Mouse (Mus musculus) frontal cortex, adult (tissue): ENCODE measurements around the gene Insrr.
"Not testable (repeated sequence)": the region's sequence is repeated elsewhere in the genome, so short reads cannot be mapped to it uniquely, and the experiment has no call there.

Source experiments
- ATAC-seq: cut with Nextera tagmentation; 2 replicates; pipeline ENCODE4 v1.9.2; 2017; ENCODE audit warnings: mild to moderate bottlenecking, moderate library complexity, mixed read lengths; ENCODE audit not compliant: low TSS enrichment

The Insrr gene

DNA sequence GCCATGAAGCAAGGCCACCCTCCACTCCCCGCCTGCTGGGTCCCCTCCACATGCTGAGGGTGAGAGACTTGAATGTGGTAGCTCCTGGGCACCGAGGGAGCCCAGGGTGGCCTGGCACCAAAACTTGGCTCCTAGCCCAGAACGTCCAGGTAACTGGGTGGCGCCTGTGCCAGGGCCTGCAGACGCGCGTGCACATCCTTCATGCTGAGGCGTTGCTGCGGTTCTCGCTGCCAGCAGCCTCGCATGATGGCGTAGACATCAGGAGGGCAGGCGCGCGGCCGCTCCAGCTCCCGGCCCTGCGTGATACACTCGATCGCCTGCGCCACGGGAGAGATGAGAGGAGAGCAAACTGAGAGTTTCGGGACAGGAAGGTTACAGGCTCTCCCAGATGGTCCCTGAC, 18.5 kb upstream of the Insrr start:
- peak; percentile 57 for ATAC-seq

DNA sequence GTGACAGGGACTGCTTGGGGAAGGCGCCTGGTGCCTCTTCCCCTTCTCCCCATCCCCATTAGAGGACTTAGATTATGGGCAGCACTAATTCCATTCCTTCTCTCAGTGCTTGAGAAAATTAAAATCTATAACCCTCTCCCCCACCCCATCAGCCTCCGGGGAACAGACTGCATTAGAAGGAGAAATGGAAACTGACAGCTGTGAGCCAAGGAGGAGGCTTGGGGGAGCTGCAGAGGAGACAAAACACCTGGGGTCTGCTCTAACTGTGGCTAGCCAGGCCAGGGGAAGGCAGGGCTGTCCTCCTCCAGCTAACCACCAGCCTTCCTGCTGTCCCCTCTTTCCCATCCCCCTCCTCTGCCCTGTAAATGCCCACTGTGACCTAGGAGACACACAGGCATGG, 17.7 kb upstream of the Insrr start:
- no peak for ATAC-seq

DNA sequence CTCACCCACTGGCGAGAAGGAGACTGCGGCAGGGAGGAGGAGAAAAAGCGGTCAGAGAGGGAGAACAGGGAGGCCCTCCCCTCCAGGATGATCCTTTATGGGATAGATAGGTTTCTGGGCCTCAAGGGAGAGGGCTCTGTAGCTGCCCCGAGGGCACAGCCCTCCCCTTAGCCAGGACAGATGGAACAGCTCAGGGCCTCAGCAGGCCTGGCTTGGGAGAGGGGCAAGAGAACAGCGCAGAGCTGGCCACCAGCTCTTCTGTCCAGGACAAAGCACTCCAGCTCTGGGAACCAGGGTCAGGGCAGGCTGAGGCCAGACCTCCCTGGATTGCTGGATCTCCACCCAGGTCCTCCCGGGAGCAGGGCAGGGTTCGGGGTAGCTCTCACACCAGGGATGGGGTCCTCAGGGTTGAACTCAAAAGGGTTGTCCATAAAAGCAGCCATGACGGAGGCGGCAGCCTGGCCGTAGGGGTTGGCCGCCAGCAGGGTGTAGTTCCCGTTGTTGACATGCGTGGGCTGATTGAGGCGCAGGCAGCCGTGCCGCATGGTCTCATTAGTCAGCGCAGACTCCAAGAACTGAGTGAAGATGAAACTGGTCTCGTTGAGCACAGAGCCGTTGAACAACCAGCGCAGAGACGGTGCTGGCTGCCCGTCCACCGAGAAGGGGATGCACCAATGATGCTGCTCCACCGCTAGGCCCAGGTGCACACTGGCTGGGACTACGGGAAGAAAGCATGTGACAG, 13.3 kb upstream of the Insrr start:
- ATAC-seq, result no peak

DNA sequence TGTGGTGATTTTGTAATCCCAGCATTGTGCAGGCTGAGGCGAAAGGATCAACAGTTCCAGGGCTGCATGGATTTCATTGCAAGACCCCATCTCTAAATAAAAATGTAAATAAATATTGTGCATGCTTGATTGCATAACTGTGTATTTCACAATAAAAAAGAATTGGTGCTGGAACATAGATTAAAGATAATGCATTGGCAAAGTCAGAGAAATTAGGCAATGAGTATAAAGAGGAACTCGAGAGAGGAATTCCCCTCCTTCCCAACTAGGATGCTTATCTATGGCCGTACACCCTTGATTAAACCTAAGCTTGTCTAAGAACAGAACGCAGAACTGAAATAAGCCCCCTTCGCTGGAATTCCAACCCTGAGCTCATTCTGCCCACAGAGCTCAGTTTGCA, 11.6 kb upstream of the Insrr start:
- ATAC-seq, result no peak

DNA sequence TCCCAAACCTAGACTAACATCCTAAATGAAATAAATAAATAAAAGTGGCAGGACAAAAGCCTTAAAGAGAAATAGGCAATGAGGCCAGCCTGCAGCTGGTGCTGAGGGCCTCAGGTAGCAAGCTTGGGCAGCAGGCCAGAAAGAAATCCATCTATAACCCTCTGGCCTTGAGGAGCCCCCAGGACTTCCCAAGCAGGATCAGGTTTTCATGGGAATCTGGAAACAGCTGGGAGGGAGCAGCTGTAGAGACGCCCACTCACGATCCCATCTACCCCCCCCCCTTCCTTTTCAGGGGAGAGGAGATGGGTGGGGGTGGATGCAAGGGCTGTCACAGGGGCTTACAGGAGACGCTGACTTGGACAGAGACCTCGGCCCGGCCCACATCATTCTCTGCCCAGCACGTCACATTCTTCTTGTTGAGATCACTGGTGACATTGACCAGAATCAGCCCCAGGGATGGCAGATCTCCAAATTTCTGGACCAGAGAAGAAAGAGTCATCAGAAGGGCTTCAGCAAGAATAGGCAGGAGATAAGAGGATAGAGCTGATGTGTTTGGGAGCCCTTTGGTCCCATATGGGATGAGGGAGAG, 11.0 kb upstream of the Insrr start:
- ATAC-seq, result no peak

DNA sequence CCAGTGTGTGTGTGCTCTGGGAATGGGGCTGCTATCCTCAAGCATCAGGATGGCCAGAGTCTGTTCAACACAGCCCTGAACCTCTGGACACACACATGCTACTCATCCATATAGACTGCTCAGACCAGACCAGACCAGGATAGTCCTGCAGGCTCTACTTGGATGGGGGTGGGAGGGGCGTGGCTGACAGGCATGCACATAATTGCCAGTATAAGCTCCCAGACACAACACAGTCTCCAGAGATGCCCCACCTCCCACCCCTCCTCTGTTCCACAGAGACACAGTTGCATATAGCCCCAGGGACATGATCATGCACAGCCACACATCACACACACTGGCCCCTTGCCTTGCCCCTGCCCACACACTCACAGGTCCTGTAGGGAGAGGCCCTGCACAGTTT, 7.5 kb upstream of the Insrr start:
- ATAC-seq, result no peak

DNA sequence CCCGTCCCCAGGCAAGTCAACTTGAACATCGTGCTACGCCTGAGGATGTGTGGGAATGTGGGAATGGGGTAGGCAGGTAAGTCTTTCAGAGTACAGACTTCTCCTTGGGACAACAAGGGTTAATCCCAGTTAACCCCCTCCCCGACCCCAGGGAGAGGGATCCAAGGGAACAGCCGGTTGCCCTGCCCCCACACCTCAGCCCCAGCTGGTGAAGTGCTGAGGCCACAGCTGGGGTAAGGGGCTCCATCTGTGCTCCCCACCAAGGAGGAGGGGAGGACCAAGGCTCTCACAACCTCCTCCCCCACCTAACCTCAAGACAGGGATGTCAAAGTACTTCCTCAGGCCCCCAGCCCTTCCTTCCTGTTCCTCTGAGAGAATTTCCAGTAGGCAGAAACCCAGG, 7.0 kb upstream of the Insrr start:
- no peak for ATAC-seq

DNA sequence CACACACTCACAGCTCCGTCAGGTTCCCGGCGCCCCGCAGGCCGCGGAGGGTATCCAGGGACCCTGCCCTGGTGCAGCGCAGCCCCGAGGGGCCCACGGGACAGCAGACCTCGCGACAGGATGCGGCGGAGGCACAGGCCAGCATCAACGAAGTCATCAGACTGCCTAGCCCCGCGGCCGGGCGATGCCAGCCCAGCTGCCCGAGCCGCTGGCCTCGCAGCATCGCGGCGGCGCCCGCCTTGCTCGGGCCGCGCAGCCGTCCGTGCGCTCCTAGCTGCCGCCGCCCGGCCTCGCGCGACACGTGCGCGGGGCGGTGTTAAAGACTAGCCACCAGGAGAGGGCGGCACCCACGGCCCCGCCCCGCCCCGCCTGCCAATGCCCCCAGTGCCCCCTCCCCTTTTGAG, 1.8 kb upstream of the Insrr start, which contains the start of gene Ntrk1:
Gene Ntrk1, minus strand, starts transcription at position 241 of the 404 bp plus-strand sequence.
- no peak for ATAC-seq

DNA sequence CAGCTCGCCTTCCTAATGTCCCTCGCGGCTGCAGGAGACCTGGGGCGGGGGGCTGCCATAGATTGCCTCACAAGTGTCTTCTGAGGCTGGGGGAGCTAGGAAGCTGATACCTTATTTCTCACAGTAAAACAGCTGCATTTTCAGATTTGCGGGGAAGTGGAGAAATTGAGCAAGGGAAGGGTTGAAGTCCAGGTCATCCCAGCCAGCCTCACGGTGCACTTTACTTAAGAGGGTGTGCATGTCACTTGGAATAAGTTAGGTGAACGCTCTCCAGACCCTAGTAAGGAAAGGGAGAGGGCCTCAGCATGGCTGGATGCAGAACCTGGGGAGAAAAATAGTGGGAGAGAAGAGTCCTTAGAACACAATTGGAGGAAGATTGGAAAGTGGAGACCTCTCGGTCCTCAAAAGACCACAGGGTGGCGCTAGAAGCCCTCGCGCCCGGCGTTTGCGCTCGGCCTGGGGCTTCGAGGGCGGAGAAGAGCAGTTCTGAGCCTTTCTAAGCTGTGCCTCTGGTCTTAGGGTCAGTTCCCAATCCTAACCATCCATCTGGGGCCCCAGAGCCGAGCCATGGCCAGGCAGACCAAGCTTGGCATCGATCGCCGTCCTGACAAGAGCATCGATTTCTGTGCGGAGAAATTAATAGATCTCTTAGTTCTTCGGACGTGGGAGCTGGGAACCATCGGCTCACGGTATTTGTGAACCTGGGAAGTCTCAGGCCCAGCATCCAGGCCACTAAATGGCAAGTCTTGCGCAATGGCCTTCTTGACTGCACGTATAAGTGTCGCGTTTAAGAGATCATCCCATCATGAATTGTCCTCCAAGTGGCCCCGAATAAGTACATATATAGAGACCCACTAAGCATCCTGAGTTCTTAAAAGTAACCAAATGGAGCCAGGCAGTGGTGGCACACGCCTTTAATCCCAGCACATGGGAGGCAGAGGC, 1.1 kb upstream of the Insrr start:
- peak; percentile 62; the same call in 1 of the 2 replicates for ATAC-seq

DNA sequence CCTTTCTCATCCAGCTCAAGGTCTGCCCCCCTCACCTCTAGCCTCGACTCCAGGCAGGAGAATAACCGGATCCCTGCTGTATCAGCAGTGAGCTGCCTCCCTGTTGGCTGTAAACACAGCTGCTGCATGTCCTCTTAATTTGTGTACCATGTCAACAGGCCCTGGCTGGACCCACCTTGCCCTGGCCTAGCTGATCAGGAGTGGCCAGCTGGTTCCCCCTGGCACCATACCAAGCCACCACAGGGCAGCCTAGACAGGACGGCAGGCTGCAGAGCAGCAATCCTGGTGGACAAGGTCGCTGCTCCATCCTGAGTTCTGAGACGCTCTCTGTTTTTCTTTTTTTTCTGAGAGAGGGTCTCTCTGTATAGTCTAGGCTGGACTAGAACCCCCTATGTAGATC, 4.9 kb downstream of the Insrr start:
- ATAC-seq, result no peak

DNA sequence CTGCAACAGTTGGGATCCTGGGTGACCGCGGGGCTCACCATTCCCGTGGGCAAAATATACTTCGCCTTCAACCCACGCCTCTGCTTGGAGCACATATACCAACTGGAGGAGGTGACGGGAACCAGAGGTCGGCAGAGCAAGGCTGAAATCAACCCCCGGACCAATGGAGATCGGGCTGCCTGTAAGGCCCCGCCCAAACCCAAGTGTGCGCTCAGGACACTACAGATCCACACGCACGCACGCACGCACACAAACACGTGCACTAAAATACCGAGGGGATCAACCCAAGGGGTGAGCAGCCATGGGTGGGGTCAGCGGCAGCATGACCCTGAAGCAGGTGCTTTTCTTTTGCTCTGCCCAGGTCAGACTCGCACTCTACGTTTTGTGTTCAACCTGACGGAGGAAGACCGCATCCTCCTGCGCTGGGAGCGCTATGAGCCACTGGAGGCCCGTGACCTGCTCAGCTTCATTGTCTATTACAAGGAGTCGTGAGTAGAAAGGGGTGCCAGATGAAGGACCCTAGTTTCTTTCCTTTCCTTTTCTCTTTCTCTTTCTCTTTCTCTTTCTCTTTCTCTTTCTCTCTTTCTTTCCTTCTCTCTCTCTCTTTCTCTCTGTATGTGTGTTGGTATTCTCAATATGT, 7.4 kb downstream of the Insrr start:
- ATAC-seq, result no peak; the same call in 1 of the 2 replicates

DNA sequence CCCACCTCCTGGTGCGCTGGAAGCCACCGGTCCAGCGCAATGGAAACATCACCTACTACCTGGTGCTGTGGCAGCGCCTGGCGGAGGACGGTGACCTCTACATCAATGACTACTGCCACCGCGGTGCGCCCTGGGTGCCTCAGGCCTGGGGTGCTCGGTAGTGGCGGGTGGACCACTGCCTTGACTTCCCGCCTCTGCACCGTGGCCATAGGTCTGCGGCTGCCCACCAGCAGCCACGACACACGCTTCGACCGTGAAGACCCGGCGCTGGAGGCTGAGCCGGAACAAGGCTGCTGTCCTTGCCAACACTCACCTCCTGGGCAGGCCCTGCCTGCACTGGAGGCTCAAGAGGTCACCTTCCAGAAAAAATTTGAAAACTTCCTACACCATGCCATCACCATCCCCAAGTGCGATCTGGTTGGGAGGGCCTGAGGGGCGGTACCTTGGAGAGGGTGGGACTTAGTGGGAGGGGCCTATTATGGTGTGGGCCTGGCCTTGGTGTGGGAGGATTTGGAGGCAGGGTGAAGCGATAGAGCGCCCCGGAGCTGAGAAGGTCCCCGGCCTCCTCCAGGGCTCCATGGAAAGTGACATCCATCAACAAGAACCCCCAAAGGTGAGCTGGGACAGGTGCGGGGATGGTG, 12.7 kb downstream of the Insrr start:
- ATAC-seq, result no peak; the same call in 1 of the 2 replicates

DNA sequence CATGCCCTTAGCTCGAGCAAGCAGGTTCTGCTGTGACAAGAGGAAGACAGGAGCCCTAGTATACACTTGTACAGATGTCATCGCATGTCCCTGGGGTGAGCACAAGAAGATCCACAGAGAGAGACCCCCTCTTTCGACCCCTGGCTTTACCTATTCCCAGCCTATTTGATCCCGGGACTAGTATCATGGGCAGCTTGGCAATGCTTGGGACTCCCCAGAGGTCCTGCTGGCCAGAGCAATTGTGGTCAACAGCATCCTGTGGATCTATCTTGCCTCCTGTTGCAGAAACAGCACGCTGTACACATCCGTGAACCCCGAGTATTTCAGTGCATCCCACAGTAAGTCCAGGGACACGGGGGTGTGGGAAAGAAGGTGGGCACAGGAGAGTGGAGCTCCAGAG, 14.5 kb downstream of the Insrr start:
- ATAC-seq, result no peak

DNA sequence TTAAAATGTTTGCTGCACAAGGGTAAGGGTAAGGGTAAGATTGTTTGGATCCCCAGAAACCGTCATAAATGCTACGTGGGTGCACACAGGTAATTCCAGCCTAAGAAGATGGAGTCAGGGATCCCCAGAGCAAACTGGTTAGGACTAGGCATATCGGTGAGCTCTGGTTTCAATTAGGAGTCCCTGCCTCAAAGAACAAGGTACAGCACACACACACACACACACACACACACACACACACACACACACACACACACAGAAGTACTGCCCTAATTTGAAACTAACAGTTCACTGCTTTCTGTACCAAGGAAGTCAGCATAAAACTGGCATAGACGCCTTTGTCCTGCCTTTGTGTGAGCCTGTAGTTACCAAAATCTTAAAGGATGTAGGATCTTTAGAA, 15.7 kb downstream of the Insrr start:
- no peak for ATAC-seq

DNA sequence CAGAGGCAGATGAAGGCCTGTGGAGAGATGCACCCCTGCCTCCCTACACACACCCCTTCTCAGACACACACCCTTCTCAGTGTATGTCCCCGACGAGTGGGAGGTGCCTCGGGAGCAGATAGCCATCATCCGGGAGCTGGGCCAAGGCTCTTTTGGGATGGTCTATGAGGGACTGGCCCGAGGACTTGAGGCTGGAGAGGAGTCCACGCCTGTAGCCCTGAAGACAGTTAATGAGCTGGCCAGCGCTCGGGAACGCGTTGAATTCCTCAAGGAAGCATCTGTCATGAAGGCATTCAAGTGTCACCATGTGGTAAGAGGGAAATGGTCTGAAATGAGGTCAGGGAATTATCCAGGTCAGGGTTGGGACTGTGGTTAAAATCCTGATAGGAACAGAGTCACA, 16.1 kb downstream of the Insrr start:
- no peak for ATAC-seq

DNA sequence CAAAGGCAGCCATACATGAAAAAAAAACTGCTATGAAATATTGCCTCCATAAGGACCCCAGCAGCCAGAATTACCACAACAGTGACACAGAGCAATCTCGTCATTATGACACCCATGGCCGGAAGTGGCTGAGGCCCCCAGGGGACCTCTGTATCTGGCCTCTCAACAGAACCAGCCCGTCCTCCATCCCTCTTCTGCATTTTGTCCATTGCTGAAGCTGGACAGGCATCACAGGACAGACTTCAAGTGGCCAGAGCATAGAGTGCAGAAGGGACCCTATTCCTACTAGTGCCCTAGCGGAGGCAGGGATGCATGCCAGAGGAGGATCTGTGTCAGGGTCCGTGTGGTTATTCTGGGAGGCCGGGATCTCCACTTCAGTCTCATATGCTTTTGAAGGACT, 19.4 kb downstream of the Insrr start:
- ATAC-seq, result no peak

DNA sequence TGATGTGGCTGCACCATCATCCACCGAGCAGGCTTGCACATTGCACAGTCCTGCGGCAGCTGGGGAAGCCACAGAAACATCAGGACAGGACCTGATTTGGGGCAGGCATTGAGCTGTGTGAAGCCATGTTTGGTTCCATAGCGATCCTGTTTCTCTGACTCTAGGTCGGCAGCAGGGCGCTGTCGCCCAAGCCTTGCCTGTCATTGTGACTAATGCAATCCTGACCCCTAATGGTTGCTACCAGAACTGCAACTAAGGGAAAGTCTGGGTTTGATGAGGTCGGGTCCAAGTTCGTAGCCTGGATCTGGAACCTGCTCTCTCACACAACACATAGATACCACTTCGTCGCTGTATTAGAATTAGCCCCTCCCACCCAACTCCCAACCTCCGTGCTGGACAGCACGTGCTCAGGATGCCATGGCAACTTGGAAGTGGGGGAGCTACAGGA, 19.9 kb downstream of the Insrr start:
- ATAC-seq, result peak; percentile 84

DNA sequence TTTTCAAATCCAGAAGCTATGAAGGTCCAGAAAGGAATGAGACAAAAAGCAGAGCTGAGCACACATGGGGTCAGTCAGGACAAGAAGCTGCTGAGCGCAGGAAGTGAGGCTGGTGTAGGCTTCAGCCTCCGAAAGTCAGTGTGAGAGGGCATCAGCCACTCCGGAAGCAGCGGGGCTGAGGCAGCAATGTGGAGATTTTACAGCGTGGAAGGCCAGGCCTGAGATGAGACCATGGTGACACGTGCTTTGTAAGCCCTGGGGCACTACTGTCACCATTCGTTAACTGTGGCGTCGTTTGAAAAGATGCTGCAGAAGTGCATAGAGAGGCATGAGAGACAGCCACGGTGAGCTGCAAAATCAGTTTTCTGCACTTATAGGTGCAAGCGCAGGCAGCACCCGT, 21.5 kb downstream of the Insrr start:
- no peak for ATAC-seq

DNA sequence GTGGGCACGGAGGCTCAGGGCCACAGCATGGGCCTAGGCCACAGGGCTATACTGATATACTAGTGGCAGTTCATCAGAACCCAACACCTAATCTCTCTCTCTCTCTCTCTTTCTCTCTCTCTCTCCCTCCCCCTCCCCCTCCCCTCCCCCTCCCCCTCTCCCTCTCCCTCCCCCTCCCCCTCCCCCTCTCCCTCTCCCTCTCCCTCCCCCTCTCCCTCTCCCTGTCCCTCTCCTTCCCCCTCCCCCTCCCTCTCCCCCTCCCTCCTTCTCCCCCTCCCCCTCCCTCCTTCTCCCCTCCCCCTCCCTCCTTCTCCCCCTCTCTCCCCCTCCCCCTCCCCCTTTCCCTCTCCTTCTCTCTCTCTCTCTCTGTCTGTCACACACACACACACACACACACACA, 27.5 kb downstream of the Insrr start, which contains the start of gene Pear1:
Gene Pear1, minus strand, starts transcription at position 101 of the 400 bp plus-strand sequence.
- ATAC-seq, result not testable (repeated sequence)

DNA sequence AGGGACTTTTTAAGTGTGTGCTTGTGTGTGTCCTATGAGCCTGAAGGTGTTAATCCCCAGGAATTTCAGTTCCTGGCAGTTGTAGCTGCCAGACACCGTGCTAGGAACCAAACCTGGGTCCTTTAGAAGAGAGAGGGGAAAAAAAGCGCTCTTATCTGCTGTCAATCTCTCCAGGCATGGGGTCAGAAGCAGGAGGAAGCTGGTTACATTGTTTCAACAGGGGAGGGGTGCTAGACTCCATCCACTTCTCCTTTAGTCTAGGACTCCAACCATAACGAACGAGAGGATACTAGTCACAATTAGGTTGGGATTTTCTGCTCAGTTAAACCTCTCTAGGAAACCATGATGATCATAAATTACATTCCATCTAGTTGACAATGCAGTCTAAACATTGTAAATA, 31.7 kb downstream of the Insrr start:
- ATAC-seq, result no peak

DNA sequence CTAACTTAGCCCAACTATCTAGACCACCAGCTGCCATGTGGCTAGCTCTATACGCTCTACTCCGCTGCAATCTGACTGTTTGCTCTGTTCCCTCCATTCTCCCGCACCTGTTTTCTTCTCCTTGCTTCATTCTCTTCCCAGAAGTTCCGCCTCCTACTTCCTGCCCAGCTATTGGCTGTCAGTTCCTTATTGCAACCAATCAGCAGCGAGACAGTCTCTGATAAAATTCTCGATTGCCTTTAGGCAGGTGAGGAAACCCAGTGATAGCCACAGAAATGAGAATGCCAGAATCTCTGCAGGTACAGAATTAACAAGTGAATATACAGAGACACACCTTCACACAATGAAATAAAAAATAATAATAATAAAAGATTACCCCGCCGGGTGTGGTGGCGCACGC, 32.3 kb downstream of the Insrr start:
- ATAC-seq, result no peak
